Mouse (Mus musculus) layer of hippocampus, adult 2 months (tissue): Measurements from ENCODE around the gene Arel1. TPM values are rescaled to one million over a fixed set of nuclear protein-coding genes. Genes with fewer than 3 reads are reported as not detected.

Source experiments
- DNase-seq, 2 experiments: peaks; one replicate each; pipeline ENCODE4 v3.0.0; 2022; ENCODE audit warnings: low spot score in 2 of 2
- H3K27ac ChIP-seq: fragments of 200-600 bp; 2 replicates; pipeline ENCODE4 v1.8.1; 2022
- H3K4me3 ChIP-seq: fragments of 200-600 bp; 2 replicates; pipeline ENCODE4 v1.8.1; 2022; ENCODE audit warnings: mild to moderate bottlenecking
- CTCF ChIP-seq: fragments of 200-600 bp; conservative IDR thresholded peaks from 2 replicates; pipeline ENCODE4 v1.8.1; 2022; ENCODE audit warnings: antibody characterized with exemption, mild to moderate bottlenecking, moderate library complexity
- total RNA-seq, 2 experiments: library from RNA; stranded (reverse); gene quantifications; 2 replicates each; pipeline ENCODE4 v1.2.3; 2021

Gene Arel1
- total RNA-seq, 2 experiments from 2014 or later, result 108 to 115 TPM

DNA sequence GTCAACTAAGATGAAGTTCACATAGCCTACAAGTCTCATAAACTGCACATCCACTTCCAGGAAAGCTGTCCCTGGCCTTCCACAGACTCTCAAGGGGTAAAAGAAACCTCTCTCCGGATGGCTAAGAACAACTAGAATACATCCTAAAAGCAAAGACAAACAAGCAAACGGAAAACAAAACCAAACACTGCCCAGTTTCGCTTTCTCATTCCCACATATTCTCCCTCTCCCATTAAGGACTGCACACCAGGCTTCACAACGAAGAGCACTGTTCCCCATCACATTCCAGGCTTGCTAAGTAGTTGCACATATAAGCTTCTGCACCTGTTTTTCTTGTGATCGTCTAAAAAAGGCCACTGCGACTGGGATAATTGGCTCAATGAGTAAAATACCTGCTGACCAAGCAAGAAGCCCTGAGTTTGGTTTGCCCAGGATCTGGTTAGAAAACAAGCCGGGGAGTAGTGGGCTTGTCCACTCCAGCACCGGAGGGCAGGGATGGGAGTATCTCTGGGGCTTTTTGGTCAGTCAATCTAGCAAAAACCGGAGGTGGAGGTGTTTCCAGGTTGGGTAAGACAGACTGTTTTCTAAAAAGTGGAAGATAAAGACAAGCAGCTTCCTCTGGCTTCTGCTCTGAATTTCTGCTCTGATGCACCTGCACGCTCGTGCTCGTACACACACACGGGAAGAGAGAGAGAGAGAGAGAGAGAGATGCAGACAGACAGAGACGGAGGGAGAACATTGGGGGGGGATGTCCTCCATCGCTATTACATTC lies 858 bp downstream of the Arel1 start:
- no peak for TF ChIP-seq CTCF
- Histone ChIP-seq H3K4me3 (peak overlapping the region; percentile 93), H3K27ac (peak overlapping the region; percentile 90)
- DNase-seq, result no peak

DNA sequence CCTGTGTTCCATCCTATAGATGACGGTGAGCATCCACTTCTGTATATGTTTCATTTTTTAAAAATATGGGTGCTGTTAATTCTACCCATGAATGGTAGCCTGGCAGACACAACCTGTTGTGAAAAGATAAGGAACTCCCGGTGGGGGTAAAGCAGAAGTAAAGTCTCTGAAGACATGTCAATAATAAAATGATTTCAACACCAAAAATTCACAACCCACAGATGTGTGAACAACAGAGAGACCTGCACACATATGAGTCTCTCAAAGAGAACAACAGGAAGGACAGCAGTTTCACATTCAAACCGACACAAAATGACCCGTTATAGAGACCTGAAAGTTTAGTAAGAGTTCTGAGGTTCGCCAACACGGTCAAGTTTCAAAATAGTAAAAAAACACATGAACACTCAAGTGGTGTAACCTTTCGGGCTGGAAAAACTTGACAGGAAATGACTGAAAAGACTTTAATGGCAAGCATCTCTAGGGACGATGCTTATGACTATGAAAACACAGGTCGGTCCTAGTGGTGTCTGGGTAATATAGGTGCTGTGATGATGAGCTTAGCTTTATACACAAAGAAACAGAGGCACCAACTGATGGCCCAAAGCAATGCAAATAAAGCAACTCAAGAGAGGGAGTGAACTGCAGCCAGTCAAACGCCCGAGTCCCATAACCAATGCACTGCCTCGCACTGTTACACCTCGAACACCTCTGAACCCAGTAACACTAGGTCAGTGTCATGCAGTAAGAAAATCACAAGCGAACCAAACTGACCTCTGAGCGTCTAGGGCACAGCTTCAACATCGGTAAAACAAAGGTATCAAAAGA lies 1.7 kb downstream of the Arel1 start:
- no peak for TF ChIP-seq CTCF
- H3K4me3 ChIP-seq, result peak overlapping the region; percentile 93
- no peak for DNase-seq
- no peak overlapping the region for H3K27ac ChIP-seq

DNA sequence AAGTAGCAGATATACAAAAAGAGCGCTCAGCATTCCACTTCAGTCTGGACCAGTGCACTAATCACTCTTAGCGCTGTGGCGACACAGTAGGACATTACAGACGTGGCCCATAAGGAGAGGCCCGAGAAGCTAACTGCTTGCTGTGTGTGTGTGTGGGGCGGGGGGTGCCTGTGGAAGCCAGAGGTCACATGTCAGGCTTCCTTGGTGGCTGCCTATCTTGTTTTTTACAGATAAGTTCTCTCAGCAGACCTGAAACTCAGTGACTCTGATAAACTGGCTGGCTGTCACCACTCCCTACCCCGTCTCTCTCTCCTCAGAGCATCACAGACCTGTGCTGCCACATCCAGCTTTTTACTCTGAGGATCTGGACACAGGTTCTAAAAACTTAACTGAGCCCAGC lies 8.1 kb downstream of the Arel1 start:
- Histone ChIP-seq H3K4me3 (no peak overlapping the region), H3K27ac (no peak overlapping the region)
- DNase-seq, result no peak
- TF ChIP-seq CTCF, result no peak

DNA sequence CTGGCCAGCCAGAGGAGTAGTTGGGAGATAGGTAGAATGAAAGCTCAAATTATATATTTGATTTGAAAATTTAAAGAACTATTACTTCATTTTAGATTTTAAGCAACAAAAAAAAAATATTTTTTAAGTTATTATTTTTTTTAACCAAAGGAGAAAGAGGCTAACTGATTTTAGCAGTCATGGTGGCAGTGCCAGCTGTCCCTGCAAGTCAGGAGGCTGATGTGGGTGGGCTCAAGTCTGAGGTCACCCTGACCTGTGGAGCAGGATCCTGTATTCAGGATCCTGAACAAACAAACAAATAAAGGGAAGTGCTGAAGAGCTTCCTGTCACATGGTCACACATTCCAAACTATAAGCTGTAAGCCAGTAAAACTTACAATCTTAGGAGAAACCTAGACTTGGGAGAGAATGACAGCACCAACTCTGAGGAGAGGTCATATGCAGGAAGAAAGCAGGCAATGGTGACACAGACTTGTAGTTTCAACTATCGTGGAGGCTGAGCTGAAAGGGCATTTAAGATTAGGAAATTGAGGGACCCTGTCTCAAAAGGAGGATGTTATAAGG lies 11.8 kb downstream of the Arel1 start:
- TF ChIP-seq CTCF, result no peak
- DNase-seq, result no peak
- Histone ChIP-seq H3K4me3 (no peak overlapping the region), H3K27ac (no peak overlapping the region)

DNA sequence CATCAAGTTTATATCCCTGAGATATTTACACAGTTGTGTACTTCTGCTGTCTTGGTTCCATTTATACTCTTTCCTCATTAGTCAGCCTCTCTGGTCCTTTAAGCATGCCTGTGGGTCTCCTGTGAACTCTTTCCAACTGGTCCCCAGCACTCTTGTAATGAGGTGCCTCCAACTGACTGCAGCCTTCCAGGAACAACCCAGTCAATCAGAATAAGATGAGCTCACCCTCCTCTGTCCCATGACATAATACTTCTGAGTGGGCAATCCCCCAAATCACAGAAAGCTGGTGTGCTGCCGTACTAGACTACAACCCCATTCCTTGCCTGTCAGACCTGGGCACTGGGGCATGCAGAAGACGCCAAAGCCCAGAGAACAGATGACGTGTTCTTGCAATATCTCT lies 14.4 kb downstream of the Arel1 start:
- DNase-seq, result no peak
- no peak for TF ChIP-seq CTCF
- H3K4me3 ChIP-seq, result no peak overlapping the region
- no peak overlapping the region for H3K27ac ChIP-seq

DNA sequence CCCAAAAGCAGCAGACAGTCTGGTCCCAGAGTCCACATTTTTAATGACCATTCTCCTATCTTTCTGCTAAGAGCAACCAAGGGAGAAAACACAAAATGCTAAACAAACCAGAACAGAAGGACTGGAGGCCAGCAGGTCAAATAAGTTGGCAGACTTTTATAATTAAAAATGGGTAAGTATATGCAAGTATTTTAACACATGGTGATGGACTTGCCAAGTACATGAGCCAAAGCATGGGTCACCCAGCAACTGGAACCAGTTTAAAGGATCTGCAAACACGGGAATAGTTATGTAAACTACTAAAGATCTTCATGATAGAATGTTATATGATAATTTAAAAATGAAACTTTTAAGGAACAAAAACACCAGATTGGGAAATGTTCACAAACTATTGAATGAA lies 18.3 kb downstream of the Arel1 start:
- no peak for DNase-seq
- Histone ChIP-seq H3K4me3 (no peak overlapping the region), H3K27ac (no peak overlapping the region)
- TF ChIP-seq CTCF, result no peak

DNA sequence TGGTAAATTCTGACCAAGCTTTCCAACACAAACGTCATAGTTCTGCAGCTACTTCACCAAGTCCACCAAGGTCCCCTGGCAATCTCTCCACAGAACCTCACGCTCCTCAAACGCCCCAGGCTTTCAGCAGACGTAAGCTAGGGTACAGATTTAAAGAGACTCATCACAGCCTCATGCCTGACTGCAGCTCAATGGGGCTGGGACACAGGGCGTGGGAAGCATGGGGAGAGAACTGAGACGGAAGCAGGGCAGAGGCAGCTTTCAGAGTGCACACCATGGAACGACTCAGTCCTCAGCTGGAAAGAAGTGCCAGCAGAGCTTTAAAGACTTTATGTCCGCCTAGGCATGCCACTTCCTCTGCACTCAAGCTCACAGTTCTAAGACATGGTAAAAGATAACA lies 19.2 kb downstream of the Arel1 start:
- no peak overlapping the region for H3K27ac ChIP-seq
- TF ChIP-seq CTCF, result no peak
- no peak overlapping the region for H3K4me3 ChIP-seq
- DNase-seq, result no peak

DNA sequence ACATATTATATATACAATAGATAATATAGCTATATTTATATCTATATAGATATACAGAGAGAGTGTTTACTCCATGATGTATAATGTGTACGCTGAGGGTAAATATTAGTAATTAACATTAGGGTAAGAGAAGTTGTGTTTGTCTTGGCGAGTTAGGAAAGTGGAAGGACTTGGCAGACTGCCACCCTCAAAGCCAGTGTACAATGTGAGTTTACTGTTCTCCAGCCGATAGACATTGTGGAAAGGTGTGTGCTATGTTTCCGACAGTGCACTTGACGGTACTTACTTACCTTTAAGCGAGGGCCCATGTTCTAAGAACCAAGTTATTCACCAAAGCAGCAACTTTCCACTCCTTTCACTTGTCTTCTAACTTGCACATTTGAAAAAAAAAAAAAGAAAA lies 19.9 kb downstream of the Arel1 start:
- TF ChIP-seq CTCF, result no peak
- no peak for DNase-seq
- no peak overlapping the region for H3K27ac ChIP-seq
- no peak overlapping the region for H3K4me3 ChIP-seq

DNA sequence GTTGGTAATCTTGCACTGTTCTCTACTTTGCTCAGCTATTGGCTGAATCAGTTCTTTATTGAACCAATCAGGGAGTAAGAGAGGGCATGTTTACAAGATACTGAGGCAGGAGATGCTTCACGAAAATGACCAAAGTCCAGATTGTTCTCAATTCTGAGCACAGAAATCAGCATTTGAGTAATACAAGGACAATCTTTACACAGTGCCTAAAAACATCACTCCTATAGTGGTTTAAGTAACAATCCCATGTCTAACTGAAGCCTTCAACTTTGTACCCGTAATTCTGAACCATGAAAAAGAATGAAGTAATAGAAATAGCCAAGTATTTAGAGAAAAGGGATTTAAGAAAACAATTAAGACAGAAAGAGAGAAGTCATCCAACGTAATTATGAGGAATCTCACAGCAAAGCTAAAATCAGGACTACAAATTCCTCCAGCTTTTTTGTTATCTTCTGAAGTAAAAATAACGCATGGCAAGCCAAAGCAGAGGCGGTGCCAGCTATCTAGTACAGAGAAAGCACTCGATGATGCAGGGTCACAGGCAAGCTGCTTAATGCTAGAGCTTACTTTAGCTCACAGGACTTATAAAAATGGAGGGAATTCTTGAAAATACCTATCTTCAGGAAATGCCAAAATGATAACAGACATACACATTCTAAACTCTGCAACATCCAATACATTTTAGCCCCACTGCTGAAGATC lies 22.0 kb downstream of the Arel1 start:
- DNase-seq, result no peak
- TF ChIP-seq CTCF, result no peak

DNA sequence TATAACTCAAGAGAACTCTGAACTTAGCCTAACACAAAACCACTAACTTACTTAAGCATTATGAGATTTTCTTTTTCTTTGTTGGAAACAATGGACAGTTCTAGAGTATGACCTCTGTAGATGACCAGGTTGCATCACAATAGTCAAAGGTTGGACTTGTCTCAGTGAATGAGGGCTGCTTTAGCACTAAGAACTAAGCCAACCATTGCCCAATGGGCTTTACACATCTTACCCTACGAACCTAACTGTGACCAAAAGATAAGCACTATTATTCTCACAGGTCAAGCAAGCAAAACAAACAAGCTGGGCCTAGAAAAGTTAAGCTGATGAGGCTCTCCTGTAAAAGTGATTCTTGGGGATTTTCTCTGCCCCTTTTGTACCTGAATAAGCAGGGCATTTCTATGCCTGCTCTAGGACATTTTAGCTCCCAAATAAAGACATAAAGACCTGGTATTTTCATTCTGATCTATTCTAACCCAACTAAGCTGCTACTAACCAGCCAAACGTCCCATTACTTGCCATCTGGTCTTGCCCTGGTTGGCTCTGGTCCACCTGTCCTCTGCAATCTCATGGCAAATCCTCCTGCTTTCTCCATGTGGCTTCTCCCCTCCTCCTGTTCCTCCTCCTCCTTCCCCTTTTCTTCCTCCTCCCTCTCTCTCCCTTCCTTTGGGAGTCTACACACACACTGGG lies 22.7 kb downstream of the Arel1 start:
- no peak for TF ChIP-seq CTCF
- no peak overlapping the region for H3K4me3 ChIP-seq
- no peak for DNase-seq
- H3K27ac ChIP-seq, result no peak overlapping the region

More for the DNA sequence above, 22.0 kb downstream of the Arel1 start:
- H3K4me3 ChIP-seq, result no peak overlapping the region
- H3K27ac ChIP-seq, result no peak overlapping the region

DNA sequence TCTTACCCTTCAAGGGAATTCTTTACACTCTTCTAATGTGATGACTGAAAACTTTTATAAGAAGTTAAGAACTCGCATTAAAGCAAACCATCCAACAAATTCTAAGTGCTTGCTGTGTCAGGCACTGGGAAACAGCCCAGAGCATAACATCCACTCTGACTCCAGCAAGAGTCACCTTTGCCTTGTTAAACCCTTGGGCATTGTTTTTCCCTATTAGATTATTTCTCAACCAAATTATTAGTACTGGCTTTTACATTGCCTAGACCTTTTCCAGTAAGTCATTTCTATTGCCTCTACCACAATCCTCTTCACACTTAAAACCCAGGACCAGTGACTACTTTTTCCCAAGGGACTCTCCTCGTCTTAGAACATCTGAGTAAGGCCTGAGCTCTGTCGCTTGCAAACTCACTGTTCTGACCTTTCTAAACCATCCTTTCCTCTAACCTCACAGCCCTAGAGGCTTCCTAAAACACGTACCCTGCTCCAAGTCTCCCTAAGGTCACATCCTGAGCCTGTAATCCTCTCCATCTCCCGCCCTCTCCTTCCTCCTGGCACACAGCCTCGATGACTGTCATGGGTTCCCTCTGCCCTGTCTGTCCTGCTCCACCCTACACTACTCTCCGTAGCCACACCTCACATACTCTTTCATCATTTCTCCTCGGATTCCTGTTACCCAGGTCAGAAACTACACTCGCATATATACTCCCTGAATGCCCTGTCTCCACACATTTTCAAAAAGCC lies 25.7 kb downstream of the Arel1 start:
- Histone ChIP-seq H3K4me3 (no peak overlapping the region), H3K27ac (no peak overlapping the region)
- no peak for TF ChIP-seq CTCF
- DNase-seq, result no peak
